Mouse (Mus musculus) stomach, embryonic 16.5 days (tissue): ENCODE measurements around the gene Dscaml1. TPM values are rescaled to one million over a fixed set of nuclear protein-coding genes. Genes with fewer than 3 reads are reported as not detected.

Experiments used
- ATAC-seq: fragments of 200-750 bp; cut with Nextera tagmentation; 2 replicates; pipeline ENCODE4 v1.8.0; 2017; ENCODE audit warnings: moderate number of reproducible peaks, moderate TSS enrichment; ENCODE audit not compliant: insufficient read depth, low FRiP score
- H3K27ac ChIP-seq: fragments of 300-500 bp; sonication (generic); 2 replicates; pipeline ENCODE4 v1.5.1; 2014; ENCODE audit warnings: low read length
- H3K27me3 ChIP-seq: fragments of 300-500 bp; sonication (generic); 2 replicates; pipeline ENCODE4 v1.6.1; 2014; ENCODE audit warnings: low read length, control low read depth, mixed read lengths; ENCODE audit not compliant: control insufficient read depth, insufficient read depth
- H3K36me3 ChIP-seq: fragments of 300-500 bp; sonication (generic); 2 replicates; pipeline ENCODE4 v1.6.1; 2014; ENCODE audit warnings: low read length; ENCODE audit not compliant: control insufficient read depth, insufficient read depth
- H3K4me1 ChIP-seq: fragments of 300-500 bp; sonication (generic); 2 replicates; pipeline ENCODE4 v1.6.1; 2014; ENCODE audit warnings: low read length, control low read depth, mixed read lengths; ENCODE audit not compliant: control insufficient read depth, insufficient read depth
- H3K4me2 ChIP-seq: fragments of 300-500 bp; sonication (generic); 2 replicates; pipeline ENCODE4 v1.6.1; 2014; ENCODE audit warnings: low read depth, low read length, mixed read lengths
- H3K4me3 ChIP-seq: fragments of 300-500 bp; sonication (generic); replicated peaks from 2 replicates; pipeline ENCODE4 v1.5.1; 2014; ENCODE audit warnings: mild to moderate bottlenecking, low read length
- H3K9ac ChIP-seq: fragments of 300-500 bp; sonication (generic); 2 replicates; pipeline ENCODE4 v1.6.1; 2014; ENCODE audit warnings: low read length
- H3K9me3 ChIP-seq: fragments of 300-500 bp; sonication (generic); replicated peaks from 2 replicates; pipeline ENCODE4 v1.6.1; 2016; ENCODE audit warnings: low read length, control low read depth; ENCODE audit not compliant: control insufficient read depth
- WGBS: fragments of 180-500 bp; shearing (Covaris S2); extraction: QIAGEN DNeasy Blood & Tissue Kit; methylation state at CpG from one replicate; pipeline ENCODE4 v1.1.7; 2014; 5-methylcytosine and 5-hydroxymethylcytosine counted together
- polyA plus RNA-seq: library from polyadenylated mRNA; unstranded; fragments of >200 nt; fragmentation: Nextera tagmentation; extraction: Ambion mirVana; gene quantifications from 2 replicates; pipeline ENCODE4 v1.2.1, GENCODE M21; 2015

Gene Dscaml1
- polyA plus RNA-seq, 1 experiment from 2014 or later: 0.30 TPM

DNA sequence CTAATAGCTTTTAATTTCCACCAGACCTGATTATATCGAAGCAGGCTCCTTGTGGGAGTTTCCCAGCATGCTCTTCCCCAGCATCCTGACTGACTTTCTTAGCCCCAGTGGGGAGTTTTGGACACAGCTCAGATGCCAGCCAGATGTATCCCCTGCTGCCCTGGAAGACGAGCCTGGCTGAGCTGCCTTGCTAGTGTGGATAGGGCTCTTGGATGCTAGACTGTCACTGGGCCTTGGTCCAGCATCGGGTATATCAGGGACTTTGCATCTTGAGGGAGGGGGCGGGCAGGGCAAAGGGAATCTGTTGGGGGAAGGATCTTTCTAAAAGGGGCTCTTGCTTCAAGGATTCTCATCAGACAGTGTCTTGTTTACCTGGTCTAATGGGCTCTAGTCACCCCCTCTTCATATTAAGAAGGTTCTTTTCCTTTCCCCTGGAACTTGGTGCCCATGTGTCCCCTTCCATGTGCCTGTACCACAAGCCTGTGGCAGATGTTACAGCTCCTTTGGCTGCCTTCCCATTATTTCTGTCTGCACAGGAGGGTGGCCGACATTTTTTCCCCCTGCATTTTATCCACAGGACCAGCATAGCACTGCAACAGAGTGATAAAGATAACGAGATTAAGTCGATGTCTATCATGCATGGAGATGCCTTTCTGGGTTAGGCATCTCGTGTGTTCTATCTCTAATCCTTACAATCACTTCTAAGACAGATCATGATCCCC, 28.6 kb downstream of the Dscaml1 start:
- Histone ChIP-seq H3K4me2 (no peak overlapping the region), H3K9ac (no peak overlapping the region), H3K36me3 (no peaks in the 10 kb centered on the region), H3K27me3 (no peaks in the 10 kb centered on the region), H3K27ac (no peak overlapping the region), H3K4me1 (no peaks in the 10 kb centered on the region), H3K9me3 (no peaks in the 10 kb centered on the region), H3K4me3 (no peak overlapping the region)
- WGBS: 71% methylated on average over 8 of the region's 8 CpGs
- ATAC-seq: no peak

DNA sequence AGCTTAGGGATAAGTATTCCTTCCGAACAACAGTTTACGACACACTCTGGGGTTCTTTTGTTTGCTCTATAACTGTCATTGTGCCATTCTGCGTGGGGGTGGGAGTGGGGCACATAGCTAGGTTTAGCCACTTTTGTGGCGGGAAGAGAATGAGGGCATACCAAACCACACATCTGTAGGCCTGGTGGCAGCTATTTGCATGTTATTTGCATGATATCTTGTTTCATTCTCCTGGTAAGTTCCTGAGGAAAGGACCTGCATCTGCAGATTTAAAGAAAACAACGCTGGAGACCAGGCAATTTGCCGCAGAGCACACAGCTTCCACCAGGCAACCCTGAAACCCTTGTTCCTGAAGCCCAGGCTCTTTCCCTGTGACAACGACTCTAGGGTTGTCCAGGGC, 30.8 kb downstream of the Dscaml1 start:
- WGBS: 39% methylated on average over 7 of the region's 7 CpGs
- Histone ChIP-seq H3K27me3 (no peaks in the 10 kb centered on the region), H3K9ac (no peak overlapping the region), H3K4me3 (no peak overlapping the region), H3K36me3 (no peaks in the 10 kb centered on the region), H3K4me1 (no peaks in the 10 kb centered on the region), H3K9me3 (no peaks in the 10 kb centered on the region), H3K4me2 (no peak overlapping the region), H3K27ac (no peak overlapping the region)
- ATAC-seq: no peak

DNA sequence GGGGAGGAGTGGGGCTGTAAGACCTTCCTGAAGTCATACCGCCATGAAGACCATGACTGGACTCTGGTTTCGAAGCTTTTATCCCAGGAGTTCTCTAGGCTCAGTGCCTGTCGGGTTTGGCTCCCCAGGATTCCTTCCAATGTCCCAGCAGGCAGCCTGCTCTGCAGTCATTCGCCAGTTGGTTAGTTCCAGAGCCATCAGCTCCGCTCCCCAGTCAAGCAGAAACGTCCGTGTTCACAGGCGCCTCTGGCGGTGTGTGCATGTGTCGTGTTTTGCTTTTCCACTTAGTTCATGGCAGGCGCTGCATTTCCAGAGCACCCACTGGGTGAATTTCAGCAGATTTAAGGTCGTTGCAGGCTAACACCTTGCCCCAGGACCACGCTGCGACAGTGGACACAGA, 31.9 kb downstream of the Dscaml1 start:
- WGBS: 69% methylated on average over 14 of the region's 14 CpGs
- no peak overlapping the region for H3K4me3 ChIP-seq
- no peak overlapping the region for H3K9ac ChIP-seq
- no peaks in the 10 kb centered on the region for H3K27me3 ChIP-seq
- no peaks in the 10 kb centered on the region for H3K36me3 ChIP-seq
- H3K9me3 ChIP-seq: no peaks in the 10 kb centered on the region
- no peak overlapping the region for H3K4me2 ChIP-seq
- no peaks in the 10 kb centered on the region for H3K4me1 ChIP-seq
- no peak for ATAC-seq
- H3K27ac ChIP-seq: no peak overlapping the region

DNA sequence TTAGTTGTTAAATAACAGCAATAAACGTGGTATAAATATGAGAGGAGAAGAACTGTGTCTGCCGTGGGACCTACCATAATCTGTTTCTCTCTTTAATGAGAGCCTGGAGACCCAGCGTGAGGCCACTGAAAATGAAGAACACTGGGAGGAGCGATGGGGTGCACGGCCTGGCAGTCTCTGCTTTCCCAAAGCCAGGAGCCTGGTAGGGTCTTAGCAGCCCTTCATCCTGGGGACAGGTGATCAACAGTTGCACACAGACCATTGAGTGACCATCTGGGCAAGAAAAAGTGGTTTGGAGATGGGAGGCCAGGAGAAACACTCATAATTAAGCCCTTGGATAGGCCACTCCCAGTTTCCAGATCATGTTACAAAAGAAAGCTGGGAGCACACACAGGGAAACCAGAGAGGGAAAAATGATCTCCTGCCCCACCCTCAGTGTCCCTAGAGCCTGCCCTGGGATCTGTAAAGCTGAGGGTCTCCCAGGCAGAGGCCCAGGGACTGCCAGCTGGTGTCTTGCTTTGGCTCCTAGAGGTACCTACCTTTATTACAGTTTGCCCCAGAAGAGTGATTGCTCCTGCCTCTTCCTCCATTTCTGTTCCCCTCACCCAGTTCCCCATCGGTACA, 39.1 kb downstream of the Dscaml1 start:
- no peaks in the 10 kb centered on the region for H3K27me3 ChIP-seq
- WGBS: 47% methylated on average over 6 of the region's 6 CpGs
- H3K4me2 ChIP-seq: no peak overlapping the region
- H3K36me3 ChIP-seq: no peaks in the 10 kb centered on the region
- no peak overlapping the region for H3K27ac ChIP-seq
- no peaks in the 10 kb centered on the region for H3K4me1 ChIP-seq
- no peak overlapping the region for H3K9ac ChIP-seq
- no peak overlapping the region for H3K4me3 ChIP-seq
- H3K9me3 ChIP-seq: no peaks in the 10 kb centered on the region
- ATAC-seq: no peak

DNA sequence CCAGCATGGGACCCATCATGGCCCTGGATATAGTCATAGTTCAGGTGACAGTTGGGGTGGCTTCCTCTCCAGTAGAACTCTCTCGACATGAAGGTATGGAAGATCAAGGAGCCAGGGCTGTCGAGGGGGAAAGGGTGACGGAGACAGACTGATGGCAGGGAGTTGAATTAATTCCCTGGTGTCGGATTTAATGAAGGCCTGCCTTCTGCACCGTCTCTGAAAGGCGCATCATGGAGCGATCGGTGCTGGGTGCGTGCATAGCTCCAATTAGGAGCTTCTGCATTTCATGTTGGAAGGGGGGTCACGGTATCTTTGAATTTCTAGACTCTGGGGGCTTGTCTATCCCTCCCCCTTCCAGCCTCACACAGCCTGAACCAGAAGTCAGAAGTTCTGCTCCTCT, 41.8 kb downstream of the Dscaml1 start:
- Histone ChIP-seq H3K27ac (no peak overlapping the region), H3K27me3 (no peaks in the 10 kb centered on the region), H3K9me3 (no peaks in the 10 kb centered on the region), H3K36me3 (no peaks in the 10 kb centered on the region), H3K9ac (no peak overlapping the region), H3K4me2 (no peak overlapping the region), H3K4me1 (no peaks in the 10 kb centered on the region; the same call in 1 of the 2 replicates), H3K4me3 (no peak overlapping the region)
- WGBS: 80% methylated on average over 10 of the region's 10 CpGs
- ATAC-seq: no peak

DNA sequence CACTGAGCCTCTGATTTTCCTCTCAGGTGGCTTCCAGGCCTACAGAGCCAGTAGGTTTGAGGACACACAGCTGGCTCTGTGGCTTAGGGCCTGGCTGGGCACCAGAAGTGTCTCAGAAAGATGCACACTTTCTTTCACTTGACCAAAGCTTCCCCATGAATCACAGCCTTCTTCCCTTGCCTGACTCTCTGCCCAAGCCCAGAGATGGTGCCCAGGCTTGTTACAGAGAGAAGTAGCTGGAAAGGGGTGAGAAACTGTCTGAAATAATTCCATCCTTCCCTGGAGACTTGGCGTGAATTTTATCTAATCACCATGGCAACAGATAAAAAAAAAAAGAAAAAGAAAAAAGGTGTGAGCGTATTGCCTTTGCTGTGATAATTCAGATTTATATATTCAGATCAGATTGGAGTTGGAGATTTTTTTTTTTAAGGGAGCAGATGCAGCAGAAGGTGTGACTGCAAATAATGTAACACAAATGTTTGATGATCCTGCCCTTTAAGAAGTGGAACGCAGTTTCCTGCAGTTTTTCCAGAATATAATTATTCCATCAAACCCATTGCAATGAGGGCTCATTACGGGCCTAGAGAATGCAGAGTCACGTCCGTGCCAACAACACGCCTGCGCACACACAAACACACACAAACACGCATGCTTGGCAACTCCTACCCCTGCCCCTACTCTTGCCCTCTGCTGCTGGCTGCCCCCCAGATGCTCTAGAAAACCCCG, 44.5 kb downstream of the Dscaml1 start:
- no peak overlapping the region for H3K9ac ChIP-seq
- no peak overlapping the region for H3K27ac ChIP-seq
- no peak overlapping the region for H3K4me2 ChIP-seq
- 77% methylated on average over 10 of the region's 10 CpGs for WGBS
- H3K4me3 ChIP-seq: no peak overlapping the region
- no peaks in the 10 kb centered on the region for H3K36me3 ChIP-seq
- H3K4me1 ChIP-seq: no peaks in the 10 kb centered on the region; the same call in 1 of the 2 replicates
- no peak for ATAC-seq
- H3K27me3 ChIP-seq: 0 out of 2 replicates have a peak, but pooled peaks cover 4% of the 10 kb centered on the region
- H3K9me3 ChIP-seq: no peaks in the 10 kb centered on the region

DNA sequence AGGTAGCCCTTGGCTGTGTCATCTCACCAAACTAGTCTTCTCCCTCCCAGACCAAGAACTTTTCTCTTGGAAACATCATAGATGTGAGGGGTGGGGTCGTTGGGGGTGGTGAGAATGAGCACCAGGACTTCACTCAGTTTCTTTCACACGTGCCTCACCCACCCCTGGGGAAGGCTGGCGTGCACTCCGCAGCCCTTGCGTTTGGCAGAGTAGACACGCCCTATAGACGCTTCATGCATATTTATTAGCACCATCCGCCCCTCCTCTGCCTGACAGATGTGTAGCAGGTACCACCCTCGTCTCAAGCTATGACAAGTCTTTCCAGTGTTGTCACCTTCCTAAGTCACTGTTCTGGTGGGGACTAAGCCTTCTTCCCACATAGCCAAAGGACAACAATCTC, 45.3 kb downstream of the Dscaml1 start:
- H3K4me3 ChIP-seq: no peak overlapping the region
- H3K4me2 ChIP-seq: no peak overlapping the region
- no peak for ATAC-seq
- WGBS: 22% methylated on average over 9 of the region's 9 CpGs
- no peak overlapping the region for H3K27ac ChIP-seq
- H3K4me1 ChIP-seq: no peaks in the 10 kb centered on the region; the same call in 1 of the 2 replicates
- H3K36me3 ChIP-seq: no peaks in the 10 kb centered on the region
- H3K27me3 ChIP-seq: 0 out of 2 replicates have a peak, but pooled peaks cover 4% of the 10 kb centered on the region
- H3K9me3 ChIP-seq: no peaks in the 10 kb centered on the region
- no peak overlapping the region for H3K9ac ChIP-seq

DNA sequence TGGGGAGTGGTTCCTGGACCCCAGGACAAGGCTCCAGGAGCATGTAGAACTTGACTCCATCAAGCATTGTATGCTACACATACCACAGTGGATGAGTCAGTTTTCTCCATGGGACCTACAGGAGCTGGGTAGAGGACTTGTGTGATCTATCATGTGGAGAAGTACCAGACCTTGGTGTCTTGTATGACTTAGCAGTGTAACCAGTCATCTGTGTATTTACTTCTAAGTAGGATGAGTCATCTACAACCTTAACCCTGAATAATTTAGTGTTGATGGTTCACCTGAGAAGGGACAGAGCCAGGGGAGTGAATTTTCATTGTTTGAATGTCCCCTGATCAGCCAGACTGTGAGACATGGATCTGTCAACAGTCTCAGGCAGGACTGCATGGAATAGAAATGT, 48.4 kb downstream of the Dscaml1 start:
- Histone ChIP-seq H3K4me2 (no peak overlapping the region), H3K27ac (no peak overlapping the region), H3K27me3 (0 out of 2 replicates have a peak, but pooled peaks cover 4% of the 10 kb centered on the region), H3K4me1 (no peaks in the 10 kb centered on the region; the same call in 1 of the 2 replicates), H3K9ac (no peak overlapping the region), H3K4me3 (no peak overlapping the region), H3K36me3 (no peaks in the 10 kb centered on the region), H3K9me3 (no peaks in the 10 kb centered on the region)
- no peak for ATAC-seq

DNA sequence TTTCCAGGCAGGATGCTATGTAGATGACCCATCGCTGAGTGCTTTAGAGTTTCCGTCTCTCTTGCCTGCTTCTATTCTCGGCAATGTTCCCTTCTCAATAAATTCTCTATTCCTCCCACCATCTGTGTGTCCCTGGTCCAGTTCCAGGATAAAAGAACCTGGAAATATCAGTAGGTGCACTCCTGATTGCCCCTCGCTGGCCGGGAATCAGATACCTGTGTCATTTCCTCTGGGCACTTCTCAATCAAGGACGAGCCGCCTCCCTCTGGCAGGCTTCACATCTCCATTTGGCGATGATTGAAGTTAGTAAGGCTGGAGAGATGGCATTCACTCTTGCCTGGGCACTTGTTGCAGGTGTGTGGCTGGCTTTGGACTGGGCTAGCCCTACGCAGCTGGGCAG, 54.5 kb downstream of the Dscaml1 start:
- H3K36me3 ChIP-seq: no peaks in the 10 kb centered on the region
- ATAC-seq: no peak
- WGBS: 84% methylated on average over 9 of the region's 9 CpGs
- no peak overlapping the region for H3K9ac ChIP-seq
- no peaks in the 10 kb centered on the region for H3K4me1 ChIP-seq
- H3K4me3 ChIP-seq: no peak overlapping the region
- no peak overlapping the region for H3K4me2 ChIP-seq
- H3K27ac ChIP-seq: no peak overlapping the region
- no peaks in the 10 kb centered on the region for H3K9me3 ChIP-seq
- H3K27me3 ChIP-seq: no peaks in the 10 kb centered on the region
